Mouse (Mus musculus) liver, embryonic 14.5 days (tissue): ENCODE measurements around the gene Tnfrsf23. TPM values are rescaled to one million over a fixed set of nuclear protein-coding genes. Genes with fewer than 3 reads are reported as not detected.
"Not testable (repeated sequence)": the region's sequence is repeated elsewhere in the genome, so short reads cannot be mapped to it uniquely, and the experiment has no call there.

ENCODE experiments used
- ATAC-seq: fragments of 200-750 bp; cut with Nextera tagmentation; 2 replicates; pipeline ENCODE4 v1.8.0; 2017; ENCODE audit warnings: moderate number of reproducible peaks, mild to moderate bottlenecking, moderate library complexity; ENCODE audit not compliant: insufficient read depth
- DNase-seq, 3 experiments: peaks; one replicate each; pipeline ENCODE4 v3.0.0-alpha.2; 2012 to 2013; ENCODE audit warnings: low read depth in 3 of 3, low spot score in 3 of 3
- H3K27ac ChIP-seq: fragments of 300-500 bp; sonication (generic); 2 replicates; pipeline ENCODE4 v1.5.1; 2014; ENCODE audit warnings: moderate library complexity, mild to moderate bottlenecking, control low read depth, inconsistent platforms
- H3K27me3 ChIP-seq: fragments of 300-500 bp; sonication (generic); 2 replicates; pipeline ENCODE4 v1.6.1; 2014; ENCODE audit warnings: mild to moderate bottlenecking, low read length, moderate library complexity; ENCODE audit not compliant: control insufficient read depth, insufficient read depth
- H3K36me3 ChIP-seq: fragments of 300-500 bp; sonication (generic); replicated peaks from 2 replicates; pipeline ENCODE4 v1.6.1; 2014; ENCODE audit warnings: low read depth; ENCODE audit not compliant: control insufficient read depth, insufficient read depth
- H3K4me1 ChIP-seq, 2 experiments: fragments of 200-500 bp in 1 of 2; fragments of 300-500 bp in 1 of 2; sonication (generic) in 1 of 2; replicated peaks; 2 replicates each; pipeline ENCODE4 v1.6.1; 2012 to 2014; ENCODE audit warnings: antibody characterized with exemption in 1 of 2, inconsistent platforms in 1 of 2, low read length in 1 of 2; ENCODE audit not compliant: control insufficient read depth in 2 of 2, insufficient read depth in 2 of 2
- H3K4me2 ChIP-seq: fragments of 300-500 bp; sonication (generic); 2 replicates; pipeline ENCODE4 v1.6.1; 2014; ENCODE audit warnings: low read depth, mild to moderate bottlenecking, control low read depth, moderate library complexity
- H3K4me3 ChIP-seq, 2 experiments: fragments of 200-500 bp in 1 of 2; fragments of 300-500 bp in 1 of 2; sonication (generic) in 1 of 2; 2 replicates each; pipeline ENCODE4 v1.5.1; 2012 to 2014; ENCODE audit warnings: low read depth in 2 of 2, low read length in 2 of 2, mild to moderate bottlenecking in 2 of 2, control low read depth in 1 of 2, inconsistent platforms in 1 of 2, moderate library complexity in 1 of 2; ENCODE audit not compliant: insufficient read depth in 1 of 2
- H3K9ac ChIP-seq: fragments of 300-500 bp; sonication (generic); replicated peaks from 2 replicates; pipeline ENCODE4 v1.6.1; 2014; ENCODE audit warnings: mild to moderate bottlenecking, control low read depth, moderate library complexity
- H3K9me3 ChIP-seq: fragments of 300-500 bp; sonication (generic); 2 replicates; pipeline ENCODE4 v1.6.1; 2016; ENCODE audit warnings: low read length, mixed read lengths; ENCODE audit not compliant: control insufficient read depth
- CTCF ChIP-seq: IDR thresholded peaks from 2 replicates; pipeline ENCODE4 v1.5.1; 2016; ENCODE audit warnings: antibody characterized with exemption, low read depth, control low read depth
- EP300 ChIP-seq: IDR thresholded peaks from 2 replicates; pipeline ENCODE4 v1.6.1; 2016; ENCODE audit warnings: antibody characterized with exemption, low read depth
- WGBS: fragments of 180-500 bp; shearing (Covaris S2); extraction: QIAGEN DNeasy Blood & Tissue Kit; methylation state at CpG from one replicate; pipeline ENCODE4 v1.1.7; 2014; ENCODE audit not compliant: insufficient replicate concordance; 5-methylcytosine and 5-hydroxymethylcytosine counted together
- polyA plus RNA-seq, 2 experiments: library from polyadenylated mRNA; depleted of rRNA in 1 of 2; stranded (reverse) in 1 of 2; unstranded in 1 of 2; fragments of >200 nt; fragmentation: Nextera tagmentation in 1 of 2; extraction: Ambion mirVana in 1 of 2; gene quantifications; 2 replicates each; pipeline versions ENCODE4 v1.2.1 to v1.2.3; 2012 to 2014

Gene Tnfrsf23
- polyA plus RNA-seq, 2 experiments = 0.22 to 0.44 TPM

GRCm38 (mm10) chr7:143692746-143693510 is 7.3 kb upstream of the Tnfrsf23 start:
- Histone ChIP-seq H3K9ac (no peak overlapping the region), H3K4me1 (no peaks in the 10 kb centered on the region), H3K27me3 (no peaks in the 10 kb centered on the region), H3K27ac (no peak overlapping the region), H3K4me3 (no peak overlapping the region), H3K9me3 (no peaks in the 10 kb centered on the region), H3K4me2 (no peak overlapping the region), H3K36me3 (no peaks in the 10 kb centered on the region)
- no peak for ATAC-seq
- 71% methylated on average over 12 of the region's 12 CpGs for WGBS
- no peak for DNase-seq
- TF ChIP-seq CTCF (no peak), EP300 (no peak)

GRCm38 (mm10) chr7:143691909-143692308 is 6.2 kb upstream of the Tnfrsf23 start:
- no peak overlapping the region for H3K4me3 ChIP-seq
- no peak for TF ChIP-seq EP300
- TF ChIP-seq CTCF = no peak

DNA sequence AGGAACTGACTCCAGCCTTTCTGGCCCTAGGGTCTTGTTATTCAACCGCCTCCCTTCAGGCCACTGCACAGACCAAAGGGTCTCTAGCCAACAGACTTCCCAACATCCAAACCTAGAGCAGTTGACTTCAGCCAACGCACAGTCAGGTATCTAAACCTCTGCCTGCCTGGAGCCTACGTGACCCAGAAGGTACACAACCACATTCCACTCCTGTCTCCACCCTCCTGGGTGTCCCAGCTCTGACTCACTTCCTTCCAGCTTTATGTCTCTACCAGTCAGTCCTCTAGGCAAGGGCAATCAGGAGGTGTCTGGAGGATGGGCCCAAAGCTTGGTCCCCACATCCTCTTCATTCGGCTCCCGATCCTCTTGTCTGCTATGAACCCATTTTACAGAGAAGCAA is 5.5 kb upstream of the Tnfrsf23 start:
- DNase-seq = no peak

More at GRCm38 (mm10) chr7:143691909-143692308, 6.2 kb upstream of the Tnfrsf23 start:
- Histone ChIP-seq H3K9ac (no peak overlapping the region), H3K27ac (no peak overlapping the region), H3K4me1 (no peaks in the 10 kb centered on the region), H3K9me3 (no peaks in the 10 kb centered on the region), H3K27me3 (no peaks in the 10 kb centered on the region), H3K4me2 (no peak overlapping the region), H3K36me3 (no peaks in the 10 kb centered on the region)
- 89% methylated on average over 4 of the region's 4 CpGs for WGBS
- ATAC-seq (no peak), DNase-seq (no peak)

DNA sequence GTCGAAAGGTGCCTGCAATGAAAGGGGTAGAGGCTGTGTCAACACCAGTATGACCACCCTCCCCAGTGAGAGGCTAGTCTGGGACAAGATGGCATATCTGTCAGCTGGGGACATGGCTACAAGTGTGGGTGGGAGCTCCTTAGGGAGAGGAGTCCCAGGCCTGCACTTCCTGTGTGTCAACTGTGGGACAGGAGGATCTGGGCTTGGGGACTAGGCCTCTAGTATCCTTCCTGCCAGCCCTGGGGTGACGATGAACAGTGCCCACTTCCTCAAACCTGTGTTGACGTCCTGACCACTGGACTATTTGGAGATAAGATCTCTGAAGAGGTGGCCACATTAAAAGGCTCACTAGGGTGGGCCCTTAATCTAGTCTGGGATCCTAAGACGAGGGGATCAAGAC is 4.3 kb upstream of the Tnfrsf23 start:
- no peaks in the 10 kb centered on the region for H3K9me3 ChIP-seq
- H3K4me3 ChIP-seq = no peak overlapping the region

More for the DNA sequence above, 5.5 kb upstream of the Tnfrsf23 start:
- no peaks in the 10 kb centered on the region for H3K4me1 ChIP-seq
- no peak overlapping the region for H3K4me3 ChIP-seq
- H3K9me3 ChIP-seq = no peaks in the 10 kb centered on the region
- no peak overlapping the region for H3K9ac ChIP-seq
- H3K4me2 ChIP-seq = no peak overlapping the region
- ATAC-seq = no peak
- H3K27me3 ChIP-seq = no peaks in the 10 kb centered on the region
- WGBS = 60% methylated on average over 5 of the region's 5 CpGs
- no peaks in the 10 kb centered on the region for H3K36me3 ChIP-seq
- no peak overlapping the region for H3K27ac ChIP-seq
- TF ChIP-seq CTCF (no peak), EP300 (no peak)

GRCm38 (mm10) chr7:143689481-143689880 is 3.8 kb upstream of the Tnfrsf23 start:
- H3K9me3 ChIP-seq = no peaks in the 10 kb centered on the region
- no peak overlapping the region for H3K9ac ChIP-seq
- no peak for TF ChIP-seq EP300
- no peak for TF ChIP-seq CTCF
- ATAC-seq (no peak), DNase-seq (no peak)
- H3K27me3 ChIP-seq = peaks cover 3% of the 10 kb centered on the region
- H3K36me3 ChIP-seq = no peaks in the 10 kb centered on the region
- no peak overlapping the region for H3K27ac ChIP-seq
- H3K4me1 ChIP-seq = no peaks in the 10 kb centered on the region
- no peak overlapping the region for H3K4me3 ChIP-seq
- whole genome bisulfite sequencing = 60% methylated on average over 7 of the region's 7 CpGs
- no peak overlapping the region for H3K4me2 ChIP-seq

More for the DNA sequence above, 4.3 kb upstream of the Tnfrsf23 start:
- no peak for TF ChIP-seq EP300
- no peak for TF ChIP-seq CTCF
- no peaks in the 10 kb centered on the region for H3K4me1 ChIP-seq
- H3K36me3 ChIP-seq = no peaks in the 10 kb centered on the region
- H3K27me3 ChIP-seq = peaks cover 3% of the 10 kb centered on the region
- ATAC-seq (no peak), DNase-seq (no peak)
- no peak overlapping the region for H3K27ac ChIP-seq
- no peak overlapping the region for H3K4me2 ChIP-seq
- no peak overlapping the region for H3K9ac ChIP-seq
- 28% methylated on average over 4 of the region's 4 CpGs for WGBS

DNA sequence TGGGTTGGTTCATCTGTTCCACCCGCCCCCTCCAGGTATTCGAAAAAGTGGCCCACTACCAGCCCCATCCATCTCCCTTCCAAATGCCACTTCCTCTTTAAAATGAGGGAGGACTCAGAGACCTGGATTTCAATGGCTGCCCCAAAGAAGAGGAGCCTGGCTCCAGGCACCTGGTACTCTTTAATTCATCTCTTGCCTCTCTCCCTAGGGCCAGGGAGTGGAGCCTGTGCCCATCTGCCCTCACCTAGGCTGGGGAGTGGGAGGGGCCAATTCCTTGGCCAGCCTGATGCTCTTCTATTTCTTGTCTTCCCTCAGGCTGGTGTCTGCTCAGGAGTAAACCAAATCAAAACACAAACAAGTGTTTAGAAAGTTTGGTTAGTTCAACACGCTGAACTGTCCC is 1.0 kb upstream of the Tnfrsf23 start:
- H3K36me3 ChIP-seq, H3K27ac ChIP-seq, H3K27me3 ChIP-seq, ATAC-seq, H3K9me3 ChIP-seq, H3K4me3 ChIP-seq, H3K9ac ChIP-seq, H3K4me1 ChIP-seq, DNase-seq, H3K4me2 ChIP-seq: not testable (repeated sequence)
- WGBS = 33% methylated on average over 3 of the region's 3 CpGs

- not testable (repeated sequence) for H3K36me3 ChIP-seq, H3K27ac ChIP-seq, H3K9ac ChIP-seq, DNase-seq, ATAC-seq, H3K9me3 ChIP-seq, H3K4me1 ChIP-seq, H3K4me2 ChIP-seq, H3K27me3 ChIP-seq, H3K4me3 ChIP-seq
- WGBS = 19% methylated on average over 4 of the region's 4 CpGs
Observed at GRCm38 (mm10) chr7:143686191-143686590, 519 bp upstream of the Tnfrsf23 start.

GRCm38 (mm10) chr7:143684569-143684968 is 1.1 kb downstream of the Tnfrsf23 start:
- not testable (repeated sequence) for H3K4me2 ChIP-seq, H3K36me3 ChIP-seq, DNase-seq, H3K9ac ChIP-seq, H3K4me1 ChIP-seq, ATAC-seq, H3K27me3 ChIP-seq, H3K4me3 ChIP-seq, H3K9me3 ChIP-seq, H3K27ac ChIP-seq
- WGBS = 57% methylated on average over 1 of the region's 2 CpGs
